Mouse (Mus musculus): ENCODE measurements around the gene Ifit1. TPM values are rescaled to one million over a fixed set of nuclear protein-coding genes. Genes with fewer than 3 reads are reported as not detected.
A peak's percentile ranks its signal among the peaks of the same experiment; 100 is the strongest.
"Not testable (repeated sequence)": the region's sequence is repeated elsewhere in the genome, so short reads cannot be mapped to it uniquely, and the experiment has no call there.

Ifit1 gene
- polyA plus RNA-seq (2015; fragmentation: Nextera tagmentation; extraction: Ambion mirVana), result 1.2 and 2.9 TPM in 2 replicates

GRCm38 (mm10) chr19:34640623-34641022 is at the start of gene Ifit1, which contains the start of gene Ifit1bl2:
Ifit1 (plus strand) TSS chr19:34640871.
Ifit1bl2 (minus strand) TSS chr19:34640743.
- H3K4me3 ChIP-seq (replicated peaks), result 0 out of 2 replicates have a peak within 1 kb of the TSS, but pooled peaks have one; percentile 1
- H3K36me3 ChIP-seq, result no peaks in the 10 kb centered on the region
- H3K9ac ChIP-seq, result no peak within 1 kb of the TSS
- H3K4me2 ChIP-seq, result peak within 1 kb of the TSS; percentile 38
- H3K4me1 ChIP-seq, result no peaks in the 10 kb centered on the region
- WGBS, result 31% methylated on average over 4 of the region's 4 CpGs
- H3K27me3 ChIP-seq (replicated peaks), result no peaks in the 10 kb centered on the region
- H3K9me3 ChIP-seq, result no peaks in the 10 kb centered on the region
- ATAC-seq (ENCODE audit: insufficient read depth, low FRiP score, low read depth), result 0 out of 2 replicates have a peak, but pooled peaks have one; percentile 35
- H3K27ac ChIP-seq, result no peak within 1 kb of the TSS

GRCm38 (mm10) chr19:34593456-34593855 is 47.2 kb upstream of the Ifit1 start:
- Histone ChIP-seq H3K27me3 (replicated peaks) (no peaks in the 10 kb centered on the region), H3K4me2 (no peak overlapping the region), H3K27ac (no peak overlapping the region), H3K9me3 (no peaks in the 10 kb centered on the region), H3K9ac (no peak overlapping the region), H3K36me3 (no peaks in the 10 kb centered on the region), H3K4me1 (no peaks in the 10 kb centered on the region), H3K4me3 (replicated peaks) (no peak overlapping the region)
- 84% methylated on average over 2 of the region's 2 CpGs for WGBS
- ATAC-seq (ENCODE audit: insufficient read depth, low FRiP score, low read depth), result no peak

GRCm38 (mm10) chr19:34594523-34594922 is 46.1 kb upstream of the Ifit1 start:
- H3K9ac ChIP-seq; H3K36me3 ChIP-seq; H3K9me3 ChIP-seq; H3K27ac ChIP-seq; H3K4me1 ChIP-seq; H3K4me3 ChIP-seq (replicated peaks); H3K27me3 ChIP-seq (replicated peaks); ATAC-seq (ENCODE audit: insufficient read depth, low FRiP score, low read depth); H3K4me2 ChIP-seq: not testable (repeated sequence)
- WGBS, result 80% methylated on average over 3 of the region's 3 CpGs

DNA sequence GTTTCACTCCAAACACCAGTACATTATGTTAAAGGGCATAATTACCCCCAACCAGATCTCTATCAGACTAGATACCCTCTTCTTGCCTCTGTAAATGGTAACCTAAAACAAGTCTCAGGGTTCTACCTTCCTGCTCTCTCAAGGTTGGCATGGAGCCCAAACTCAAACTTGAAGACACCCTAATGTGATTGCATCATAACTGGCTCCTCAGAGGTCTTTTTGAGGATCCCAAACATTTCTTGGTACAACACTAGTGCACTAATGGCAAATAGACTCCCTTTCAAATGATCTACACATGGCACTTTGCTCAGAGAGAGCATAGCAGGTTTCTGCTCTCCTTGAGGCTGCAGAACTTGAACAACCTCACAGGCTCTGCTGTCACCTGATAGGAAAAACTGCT is 43.9 kb upstream of the Ifit1 start:
- no peaks in the 10 kb centered on the region for H3K4me1 ChIP-seq
- H3K27ac ChIP-seq, result no peak overlapping the region
- H3K36me3 ChIP-seq, result no peaks in the 10 kb centered on the region
- no peaks in the 10 kb centered on the region for H3K9me3 ChIP-seq
- ATAC-seq (ENCODE audit: insufficient read depth, low FRiP score, low read depth), result no peak
- no peak overlapping the region for H3K4me3 ChIP-seq (replicated peaks)
- no peaks in the 10 kb centered on the region for H3K27me3 ChIP-seq (replicated peaks)
- H3K9ac ChIP-seq, result no peak overlapping the region
- no peak overlapping the region for H3K4me2 ChIP-seq

DNA sequence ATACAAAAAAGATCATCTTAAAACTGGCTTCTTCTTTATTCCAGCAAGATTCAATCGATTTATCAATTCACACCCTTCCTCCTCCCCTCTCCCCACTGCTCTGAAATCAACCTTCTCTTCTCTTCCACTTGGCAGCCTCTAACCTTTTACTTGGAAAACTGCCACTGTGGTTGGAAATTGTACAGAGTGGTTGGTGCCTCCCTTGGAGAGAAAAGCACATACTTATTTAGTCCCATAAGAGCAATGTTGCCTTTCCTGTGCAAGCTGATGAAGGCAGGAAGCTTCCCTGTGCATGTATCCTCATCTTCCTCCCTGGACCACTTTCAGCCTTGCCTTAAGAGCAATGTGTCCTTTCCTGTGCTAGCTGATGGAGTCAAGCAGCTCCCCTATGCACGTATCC is 42.3 kb upstream of the Ifit1 start:
- 80% methylated on average over 2 of the region's 2 CpGs for WGBS
- Histone ChIP-seq H3K27me3 (replicated peaks) (no peaks in the 10 kb centered on the region), H3K4me3 (replicated peaks) (no peak overlapping the region), H3K36me3 (no peaks in the 10 kb centered on the region), H3K4me1 (no peaks in the 10 kb centered on the region), H3K27ac (no peak overlapping the region), H3K9ac (no peak overlapping the region), H3K9me3 (no peaks in the 10 kb centered on the region), H3K4me2 (no peak overlapping the region)
- no peak for ATAC-seq (ENCODE audit: insufficient read depth, low FRiP score, low read depth)

GRCm38 (mm10) chr19:34599250-34599649 is 41.4 kb upstream of the Ifit1 start:
- not testable (repeated sequence) for H3K9ac ChIP-seq

DNA sequence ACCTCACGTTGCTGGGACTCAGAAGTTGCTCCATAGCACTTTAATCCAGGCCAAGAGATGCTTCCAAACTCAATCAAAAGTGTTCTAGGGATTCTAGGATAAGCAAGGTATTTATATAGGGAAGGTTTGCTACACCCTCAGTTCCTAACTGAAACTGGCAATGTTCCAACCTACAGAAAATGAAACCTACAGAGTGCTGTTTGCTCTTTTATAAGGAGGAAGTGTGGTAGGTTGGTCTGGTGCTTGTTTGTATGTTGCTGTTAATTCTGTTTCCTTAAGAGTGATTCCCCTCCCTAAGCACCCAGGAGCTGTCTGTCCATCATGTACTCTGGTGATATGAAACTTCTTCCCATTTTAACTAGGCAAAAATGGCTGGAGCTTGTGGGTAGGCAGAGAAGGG is 38.8 kb upstream of the Ifit1 start, which contains the start of gene Ifit1bl1:
Gene Ifit1bl1 (minus strand): TSS at position 69 of the 400 bp plus-strand sequence.
- not testable (repeated sequence) for H3K27ac ChIP-seq; H3K4me3 ChIP-seq (replicated peaks); ATAC-seq (ENCODE audit: insufficient read depth, low FRiP score, low read depth); H3K9me3 ChIP-seq; H3K4me2 ChIP-seq; H3K27me3 ChIP-seq (replicated peaks); H3K36me3 ChIP-seq; H3K4me1 ChIP-seq; H3K9ac ChIP-seq
- WGBS, result 38% methylated on average over 1 of the region's 1 CpGs

More at GRCm38 (mm10) chr19:34599250-34599649, 41.4 kb upstream of the Ifit1 start:
- H3K4me3 ChIP-seq (replicated peaks); H3K4me1 ChIP-seq; H3K36me3 ChIP-seq; H3K9me3 ChIP-seq; H3K27me3 ChIP-seq (replicated peaks); H3K4me2 ChIP-seq; ATAC-seq (ENCODE audit: insufficient read depth, low FRiP score, low read depth); H3K27ac ChIP-seq: not testable (repeated sequence)

DNA sequence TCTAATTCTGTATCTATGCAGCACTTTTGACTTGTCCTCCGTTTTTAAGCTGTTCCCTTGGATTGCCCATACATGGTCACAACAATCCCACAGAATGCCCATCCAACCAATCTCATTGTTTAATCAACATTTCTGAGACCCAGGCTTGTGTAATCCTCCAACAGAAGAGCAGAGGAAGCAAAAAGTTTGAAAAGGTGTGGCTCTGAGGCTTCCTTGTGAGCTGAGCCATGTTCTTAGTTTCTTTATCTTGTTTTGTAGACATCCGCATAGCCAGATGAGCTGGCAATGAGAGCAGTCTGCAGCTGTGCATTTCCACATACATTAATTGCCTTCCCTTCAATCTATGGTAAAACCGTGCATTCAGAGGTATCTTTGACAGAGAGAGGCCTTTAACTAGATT is 35.2 kb upstream of the Ifit1 start:
- Histone ChIP-seq H3K4me3 (replicated peaks) (no peak overlapping the region), H3K4me2 (no peak overlapping the region), H3K9me3 (no peaks in the 10 kb centered on the region), H3K27ac (no peak overlapping the region), H3K27me3 (replicated peaks) (no peaks in the 10 kb centered on the region), H3K9ac (no peak overlapping the region), H3K4me1 (no peaks in the 10 kb centered on the region), H3K36me3 (no peaks in the 10 kb centered on the region)
- WGBS, result 89% methylated on average over 3 of the region's 3 CpGs
- ATAC-seq (ENCODE audit: insufficient read depth, low FRiP score, low read depth), result no peak

DNA sequence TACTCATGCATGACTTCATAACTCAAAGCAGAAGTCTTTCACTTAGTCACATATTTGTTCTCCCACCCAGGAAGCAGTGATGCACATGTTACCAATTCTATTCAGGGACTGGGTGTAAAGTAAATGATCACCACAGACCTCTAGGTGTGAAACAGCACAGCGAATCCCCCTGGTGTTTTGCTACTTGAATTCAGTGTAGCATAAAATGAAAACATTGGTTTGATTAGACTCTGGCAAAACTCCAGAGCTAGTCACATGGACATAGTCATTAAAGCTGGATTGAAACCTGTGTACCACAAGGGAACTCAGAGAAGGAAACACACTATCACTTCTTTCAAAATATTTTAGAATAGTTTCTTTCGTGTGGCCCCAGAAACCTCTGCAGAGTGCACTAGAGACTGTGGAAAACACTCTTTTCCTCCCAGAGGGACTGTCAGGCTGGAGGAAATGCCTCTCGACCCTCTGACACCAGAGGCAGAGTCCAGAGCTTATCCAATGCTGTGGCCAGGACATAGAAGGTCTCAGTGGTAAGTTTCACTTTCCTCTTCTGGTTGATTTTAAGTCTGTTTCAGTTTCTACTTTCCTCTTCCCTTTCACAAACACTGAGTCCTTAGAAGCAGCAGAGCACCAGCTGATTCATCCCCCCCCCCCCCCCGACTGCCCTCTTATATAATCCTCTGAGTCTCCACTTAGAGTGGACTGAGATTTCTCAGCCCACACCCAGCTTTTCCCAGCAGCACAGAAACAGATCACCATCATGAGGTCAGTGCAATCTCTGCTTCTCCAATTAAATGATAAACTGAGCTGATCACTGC is 33.2 kb upstream of the Ifit1 start, which contains the start of gene Ifit3b:
Gene Ifit3b (plus strand): TSS at position 734 of the 815 bp plus-strand sequence.
- ATAC-seq (ENCODE audit: insufficient read depth, low FRiP score, low read depth), result peak; percentile 51; the same call in 1 of the 2 replicates
- H3K9ac ChIP-seq; H3K4me1 ChIP-seq; H3K4me3 ChIP-seq (replicated peaks); H3K27ac ChIP-seq; H3K9me3 ChIP-seq; H3K4me2 ChIP-seq; H3K36me3 ChIP-seq; H3K27me3 ChIP-seq (replicated peaks): not testable (repeated sequence)
- WGBS, result 28% methylated on average over 4 of the region's 4 CpGs

DNA sequence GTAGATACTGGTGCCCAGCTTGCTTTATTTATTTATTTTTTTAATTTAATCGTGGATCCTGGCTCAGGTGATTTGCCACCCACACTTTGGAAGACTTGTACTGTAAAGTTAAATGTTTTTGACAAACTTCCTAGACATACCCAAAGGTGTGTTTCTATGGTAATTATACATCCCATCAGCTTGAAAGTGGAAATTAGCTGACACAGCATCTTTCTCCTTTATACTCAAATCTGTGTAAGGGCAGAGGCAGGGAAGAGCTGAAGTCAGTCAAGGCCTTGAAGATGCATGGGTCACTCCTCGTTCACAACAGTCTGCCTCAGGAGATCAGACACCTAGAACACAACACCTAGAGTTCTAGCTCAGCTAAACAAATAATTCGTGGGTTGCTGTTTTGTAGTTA is 30.6 kb upstream of the Ifit1 start:
- WGBS, result 68% methylated on average over 3 of the region's 3 CpGs
- ATAC-seq (ENCODE audit: insufficient read depth, low FRiP score, low read depth); H3K4me2 ChIP-seq: not testable (repeated sequence)

DNA sequence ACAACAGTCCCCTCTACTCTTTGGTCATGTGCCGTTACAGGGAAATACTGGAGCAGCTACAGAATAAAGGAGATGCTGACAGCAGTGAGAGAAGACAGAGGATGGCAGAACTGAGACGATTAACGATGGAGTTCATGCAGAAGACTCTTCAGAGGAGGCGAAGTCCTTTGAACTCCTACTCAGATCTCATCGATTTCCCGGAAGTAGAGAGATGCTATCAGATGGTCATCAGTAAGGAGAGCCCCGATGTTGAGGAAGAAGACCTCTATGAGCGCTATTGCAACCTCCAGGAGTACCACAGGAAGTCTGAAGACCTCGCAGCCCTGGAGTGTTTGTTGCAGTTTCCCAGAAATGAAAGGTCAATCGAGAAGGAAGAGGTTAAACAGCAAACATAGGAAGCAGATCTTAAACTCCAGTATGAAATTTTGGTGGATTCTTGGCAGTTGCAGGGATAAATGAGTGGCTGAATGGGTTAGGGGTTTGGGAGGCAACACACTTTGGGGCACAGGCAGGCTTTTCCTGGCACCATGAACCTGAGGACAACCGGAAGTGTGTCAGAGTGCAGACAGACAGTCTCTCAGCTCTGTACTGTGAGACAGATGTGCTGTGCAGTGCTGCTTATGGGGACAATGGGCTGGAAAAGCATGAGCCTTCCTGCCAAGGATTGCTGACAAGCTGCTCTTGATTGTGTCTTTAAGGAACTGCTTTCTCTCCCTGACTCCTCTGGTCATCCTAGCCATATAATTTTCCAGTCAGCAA is 28.2 kb upstream of the Ifit1 start:
- H3K4me3 ChIP-seq (replicated peaks); H3K9ac ChIP-seq; H3K27ac ChIP-seq; ATAC-seq (ENCODE audit: insufficient read depth, low FRiP score, low read depth); H3K9me3 ChIP-seq; H3K4me1 ChIP-seq; H3K4me2 ChIP-seq; H3K27me3 ChIP-seq (replicated peaks); H3K36me3 ChIP-seq: not testable (repeated sequence)
- WGBS, result 65% methylated on average over 5 of the region's 11 CpGs

More for the DNA sequence above, 30.6 kb upstream of the Ifit1 start:
- H3K36me3 ChIP-seq; H3K4me1 ChIP-seq; H3K9ac ChIP-seq; H3K4me3 ChIP-seq (replicated peaks); H3K27ac ChIP-seq; H3K9me3 ChIP-seq; H3K27me3 ChIP-seq (replicated peaks): not testable (repeated sequence)

- no peak overlapping the region for H3K4me2 ChIP-seq
- no peak overlapping the region for H3K9ac ChIP-seq
- no peaks in the 10 kb centered on the region for H3K36me3 ChIP-seq
- no peaks in the 10 kb centered on the region for H3K27me3 ChIP-seq (replicated peaks)
- H3K4me1 ChIP-seq, result no peaks in the 10 kb centered on the region
- no peak for ATAC-seq (ENCODE audit: insufficient read depth, low FRiP score, low read depth)
- no peak overlapping the region for H3K27ac ChIP-seq
- no peak overlapping the region for H3K4me3 ChIP-seq (replicated peaks)
- 80% methylated on average over 5 of the region's 5 CpGs for WGBS
- no peaks in the 10 kb centered on the region for H3K9me3 ChIP-seq
These were observed 19.8 kb upstream of the Ifit1 start for GRCm38 (mm10) chr19:34620871-34621270.

Data from stomach, embryonic 15.5 days (tissue).